8 mouse cellular contexts compared by ENCODE assay signal in genomic region chr7:4901171-4901570, GRCm38 (mm10). TPM values are rescaled to one million over a fixed set of nuclear protein-coding genes. Genes with fewer than 3 reads are reported as not detected.
DNase-seq lines count a peak whose midpoint lies in the region; ATAC-seq lines count a peak whose summit lies in the region.

No protein-coding gene starts in this region.

- H3K27me3 ChIP-seq in heart, embryonic 11.5 days (ENCODE audit: control insufficient read depth, insufficient read depth, low read length), result no peaks in the 10 kb centered on the region
- peaks cover 33% of the 10 kb centered on the region for H3K27me3 ChIP-seq in limb, embryonic 10.5 days (ENCODE audit: low read depth, poor library complexity, severe bottlenecking)

- H3K36me3 ChIP-seq in heart, embryonic 11.5 days (ENCODE audit: control insufficient read depth, insufficient read depth, low read length), result no peaks in the 10 kb centered on the region
- H3K36me3 ChIP-seq in limb, embryonic 10.5 days, result no peaks in the 10 kb centered on the region

- peak overlapping the region; percentile 72; the same call in 1 of the 2 replicates for H3K4me2 ChIP-seq in heart, embryonic 11.5 days

- peaks cover 9% of the 10 kb centered on the region for H3K4me1 ChIP-seq in heart, embryonic 11.5 days (ENCODE audit: control insufficient read depth, insufficient read depth, low read length)
- H3K4me1 ChIP-seq in limb, embryonic 10.5 days, result peaks cover 7% of the 10 kb centered on the region

- no peak overlapping the region for H3K27ac ChIP-seq in heart, embryonic 11.5 days (ENCODE audit: low read depth, low read length)
- no peak overlapping the region for H3K27ac ChIP-seq in limb, embryonic 10.5 days

- no peak for ATAC-seq in heart, embryonic 11.5 days (replicated peaks; ENCODE audit: insufficient number of reproducible peaks, low FRiP score, low TSS enrichment)

- peak overlapping the region; percentile 42 for H3K4me3 ChIP-seq in heart, embryonic 11.5 days (ENCODE audit: low read depth, low read length)
- 0 out of 2 replicates have a peak overlapping the region, but pooled peaks have one; percentile 10 for H3K4me3 ChIP-seq in limb, embryonic 10.5 days

- WGBS in heart, embryonic 11.5 days (ENCODE audit: insufficient replicate concordance), result 48% methylated on average over 8 of the region's 8 CpGs
- 51% methylated on average over 8 of the region's 8 CpGs for WGBS in limb, embryonic 10.5 days

- peaks cover 4% of the 10 kb centered on the region; the same call in 1 of the 2 replicates for H3K9me3 ChIP-seq in heart, embryonic 11.5 days (replicated peaks; ENCODE audit: control insufficient read depth, low read length)
- 0 out of 2 replicates have a peak, but pooled peaks cover 2% of the 10 kb centered on the region for H3K9me3 ChIP-seq in limb, embryonic 10.5 days (replicated peaks)

- H3K9ac ChIP-seq in heart, embryonic 11.5 days (ENCODE audit: low read depth, low read length), result no peak overlapping the region

- DNase-seq in heart, adult 8-10 months (ENCODE audit: low spot score), result no peak
- DNase-seq in urinary bladder, adult 2 months (ENCODE audit: low spot score), result peak; percentile 15
- no peak for DNase-seq in urinary bladder, postnatal 36 days (ENCODE audit: low spot score in 2 of 2)
- peak; percentile 58 for DNase-seq in limb, embryonic 10.5 days (ENCODE audit: low spot score)
- DNase-seq in testis, postnatal 14 days (ENCODE audit: low spot score), result peak; percentile 80
- no peak for DNase-seq in urinary bladder, adult 18-20 months (ENCODE audit: low spot score in 2 of 2)
- no peak for DNase-seq in frontal cortex, postnatal 10 days (ENCODE audit: low spot score in 2 of 2)

RNA-seq across cellular contexts. Expression of gene Gm36210, which starts 5.1 kb away (rescaled TPM):
- 0.17 and 0.20 TPM in 2 replicates for polyA plus RNA-seq in heart, embryonic 11.5 days (2014; fragmentation: Nextera tagmentation; extraction: Ambion mirVana)
- under 1 TPM in 2 of 4 experiments, not detected in 2; 0.22 to 0.43 TPM for total RNA-seq in heart, adult 8-10 months (2022)
- polyA plus RNA-seq in urinary bladder, adult 2 months (2012; rRNA removed), result 0.15 and 0.22 TPM in 2 replicates
- polyA plus RNA-seq in limb, embryonic 10.5 days (2016; fragmentation: Nextera tagmentation; extraction: Ambion mirVana), result not detected in 2 replicates

RNA-seq across cellular contexts. Expression of gene Zfp628, which starts 13.8 kb away (rescaled TPM):
- polyA plus RNA-seq in heart, embryonic 11.5 days (2014; fragmentation: Nextera tagmentation; extraction: Ambion mirVana), result 2.6 and 2.8 TPM in 2 replicates
- 1 to 10 TPM; 6.4 to 8.4 (median 7.5) TPM for total RNA-seq in heart, adult 8-10 months (2022)
- polyA plus RNA-seq in urinary bladder, adult 2 months (2012; rRNA removed), result 7.7 and 10.1 TPM in 2 replicates
- 4.2 and 5.1 TPM in 2 replicates for polyA plus RNA-seq in limb, embryonic 10.5 days (2016; fragmentation: Nextera tagmentation; extraction: Ambion mirVana)

RNA-seq across cellular contexts. Expression of gene Nat14, which starts 20.7 kb away (rescaled TPM):
- 4.7 and 5.0 TPM in 2 replicates for polyA plus RNA-seq in heart, embryonic 11.5 days (2014; fragmentation: Nextera tagmentation; extraction: Ambion mirVana)
- total RNA-seq in heart, adult 8-10 months (2022), result 1 to 10 TPM; 4.7 to 6.7 (median 5.3) TPM
- polyA plus RNA-seq in urinary bladder, adult 2 months (2012; rRNA removed), result 10.6 and 14.1 TPM in 2 replicates
- polyA plus RNA-seq in limb, embryonic 10.5 days (2016; fragmentation: Nextera tagmentation; extraction: Ambion mirVana), result 2.8 and 4.9 TPM in 2 replicates

RNA-seq across cellular contexts. Expression of gene Isoc2a, which starts 24.2 kb away (rescaled TPM):
- polyA plus RNA-seq in heart, embryonic 11.5 days (2014; fragmentation: Nextera tagmentation; extraction: Ambion mirVana), result 0.59 and 1.1 TPM in 2 replicates
- total RNA-seq in heart, adult 8-10 months (2022), result 10 to 100 TPM; 52.2 to 62.9 (median 54.4) TPM
- polyA plus RNA-seq in urinary bladder, adult 2 months (2012; rRNA removed), result 17.1 and 21.3 TPM in 2 replicates
- 0.46 and 0.64 TPM in 2 replicates for polyA plus RNA-seq in limb, embryonic 10.5 days (2016; fragmentation: Nextera tagmentation; extraction: Ambion mirVana)

RNA-seq across cellular contexts. Expression of gene Ssc5d, which starts 24.4 kb away (rescaled TPM):
- polyA plus RNA-seq in heart, embryonic 11.5 days (2014; fragmentation: Nextera tagmentation; extraction: Ambion mirVana), result 0.53 and 1.1 TPM in 2 replicates
- 1 to 10 TPM; 1.4 to 2.5 (median 1.9) TPM for total RNA-seq in heart, adult 8-10 months (2022)
- 10.5 and 12.9 TPM in 2 replicates for polyA plus RNA-seq in urinary bladder, adult 2 months (2012; rRNA removed)
- polyA plus RNA-seq in limb, embryonic 10.5 days (2016; fragmentation: Nextera tagmentation; extraction: Ambion mirVana), result 0.95 and 2.0 TPM in 2 replicates

Comparison
In these comparisons a context has a peak if more than half of its experiments do, and no peak if none do; other contexts are left out.
1. DNase-seq: peak in urinary bladder, adult 2 months (single experiment), limb, embryonic 10.5 days (single experiment) and testis, postnatal 14 days (single experiment); none in heart, adult 8-10 months (single experiment), urinary bladder, postnatal 36 days (0 of 2), urinary bladder, adult 18-20 months (0 of 2) and frontal cortex, postnatal 10 days (0 of 2).